ENCODE assay signal across 8 mouse cellular contexts in genomic region chr2:169632338-169633151, GRCm38 (mm10). TPM values are rescaled to one million over a fixed set of nuclear protein-coding genes. Genes with fewer than 3 reads are reported as not detected.
DNase-seq lines count a peak whose midpoint lies in the region; ATAC-seq and TF ChIP-seq lines count a peak whose summit lies in the region.

Gene Tshz2 (plus strand): TSS chr2:169633013.

- TF ChIP-seq CTCF in liver, postnatal 0 days (IDR thresholded peaks at IDR 0.05; ENCODE audit: low read depth), result no peak; the same call in 1 of the 2 replicates

- H3K4me3 ChIP-seq in forebrain, embryonic 12.5 days (replicated peaks), result peak within 1 kb of the TSS; percentile 62
- H3K4me3 ChIP-seq in heart, embryonic 16.5 days (ENCODE audit: low read length), result peak within 1 kb of the TSS; percentile 88
- peak within 1 kb of the TSS; percentile 58 for H3K4me3 ChIP-seq in liver, postnatal 0 days (ENCODE audit: low read depth, low read length)

- H3K27ac ChIP-seq in forebrain, embryonic 12.5 days, result peak within 1 kb of the TSS; percentile 68
- H3K27ac ChIP-seq in heart, embryonic 16.5 days (ENCODE audit: low read length), result peak within 1 kb of the TSS; percentile 82
- peak within 1 kb of the TSS; percentile 82 for H3K27ac ChIP-seq in liver, postnatal 0 days (ENCODE audit: low read depth)

- no peaks in the 10 kb centered on the region for H3K36me3 ChIP-seq in forebrain, embryonic 12.5 days (replicated peaks)
- H3K36me3 ChIP-seq in heart, embryonic 16.5 days (ENCODE audit: control insufficient read depth, insufficient read depth), result no peaks in the 10 kb centered on the region
- no peaks in the 10 kb centered on the region for H3K36me3 ChIP-seq in liver, postnatal 0 days (replicated peaks; ENCODE audit: insufficient read depth, low read length)

- peaks cover 18% of the 10 kb centered on the region for H3K4me1 ChIP-seq in forebrain, embryonic 12.5 days
- H3K4me1 ChIP-seq in heart, embryonic 16.5 days (ENCODE audit: control insufficient read depth, insufficient read depth, low read length), result peaks cover 8% of the 10 kb centered on the region; the same call in 1 of the 2 replicates
- peaks cover 2% of the 10 kb centered on the region; the same call in 1 of the 2 replicates for H3K4me1 ChIP-seq in liver, postnatal 0 days (ENCODE audit: insufficient read depth)

- peak; percentile 19 for DNase-seq in thymus, postnatal 4 days
- no peak for DNase-seq in thymus, postnatal 10 days (ENCODE audit: low spot score in 2 of 2)
- peak; percentile 80 for DNase-seq in kidney, postnatal 10 days
- DNase-seq in liver, postnatal 0 days, result peak; percentile 72
- DNase-seq in ovary, postnatal 36 days (ENCODE audit: low spot score), result peak; percentile 70
- DNase-seq in spleen, postnatal 14 days (ENCODE audit: low spot score in 2 of 2), result no peak

- under 1% methylated on average over 21 of the region's 22 CpGs for WGBS in forebrain, embryonic 12.5 days
- WGBS in heart, embryonic 16.5 days, result 0% methylated on average over 20 of the region's 22 CpGs
- under 1% methylated on average over 22 of the region's 22 CpGs for WGBS in liver, postnatal 0 days (ENCODE audit: insufficient replicate concordance)

- peak; percentile 80 for ATAC-seq in forebrain, embryonic 12.5 days (ENCODE audit: low FRiP score)
- peak; percentile 79 for ATAC-seq in heart, embryonic 16.5 days (replicated peaks; ENCODE audit: extremely low read depth, insufficient read depth, low FRiP score)
- peak; percentile 91 for ATAC-seq in liver, postnatal 0 days

- H3K27me3 ChIP-seq in forebrain, embryonic 12.5 days, result peaks cover 3% of the 10 kb centered on the region; the same call in 1 of the 2 replicates
- no peaks in the 10 kb centered on the region for H3K27me3 ChIP-seq in heart, embryonic 16.5 days (ENCODE audit: control insufficient read depth, insufficient read depth, low read length)
- H3K27me3 ChIP-seq in liver, postnatal 0 days (ENCODE audit: insufficient read depth, low read length), result peaks cover 11% of the 10 kb centered on the region; the same call in 1 of the 2 replicates

- H3K4me2 ChIP-seq in forebrain, embryonic 12.5 days, result peak within 1 kb of the TSS; percentile 97
- peak within 1 kb of the TSS; percentile 98 for H3K4me2 ChIP-seq in heart, embryonic 16.5 days (ENCODE audit: low read depth, low read length)
- H3K4me2 ChIP-seq in liver, postnatal 0 days (ENCODE audit: low read depth, low read length), result peak within 1 kb of the TSS; percentile 77

- no peaks in the 10 kb centered on the region for H3K9me3 ChIP-seq in forebrain, embryonic 12.5 days
- H3K9me3 ChIP-seq in heart, embryonic 16.5 days (replicated peaks; ENCODE audit: control insufficient read depth, low read length), result no peaks in the 10 kb centered on the region
- no peaks in the 10 kb centered on the region for H3K9me3 ChIP-seq in liver, postnatal 0 days (ENCODE audit: low read length)

- peak within 1 kb of the TSS; percentile 78 for H3K9ac ChIP-seq in forebrain, embryonic 12.5 days
- peak within 1 kb of the TSS; percentile 87 for H3K9ac ChIP-seq in heart, embryonic 16.5 days (ENCODE audit: low read length)
- peak within 1 kb of the TSS; percentile 73 for H3K9ac ChIP-seq in liver, postnatal 0 days (replicated peaks)

- TF ChIP-seq EP300 in liver, postnatal 0 days (IDR thresholded peaks at IDR 0.05; ENCODE audit: low read depth), result no peak

RNA-seq across cellular contexts. Expression of gene Tshz2, which starts in this region (rescaled TPM):
- polyA plus RNA-seq in forebrain, embryonic 12.5 days (2016; fragmentation: Nextera tagmentation; extraction: Ambion mirVana), result 8.4 TPM in 2 replicates
- 3.2 and 3.6 TPM in 2 replicates for polyA plus RNA-seq in heart, embryonic 16.5 days (2015; fragmentation: Nextera tagmentation; extraction: Ambion mirVana)
- polyA plus RNA-seq in liver, postnatal 0 days (2015; fragmentation: Nextera tagmentation; extraction: Ambion mirVana), result 1.3 and 1.5 TPM in 2 replicates

Comparison
In these comparisons a context has a peak if more than half of its experiments do, and no peak if none do; other contexts are left out.
1. DNase-seq: peak in thymus, postnatal 4 days (single experiment), kidney, postnatal 10 days (single experiment), liver, postnatal 0 days (single experiment) and ovary, postnatal 36 days (single experiment); none in thymus, postnatal 10 days (0 of 2) and spleen, postnatal 14 days (0 of 2).
2. Peak in every context shown above with its lines, with median percentiles within 50 percentile points of each other: ATAC-seq, H3K27ac ChIP-seq, H3K4me2 ChIP-seq, H3K4me3 ChIP-seq and H3K9ac ChIP-seq.